Mouse (Mus musculus): ENCODE measurements at regions not wholly inside any gene's neighbourhood (a gene's known extent, or its start where the extent isn't known, plus 50 kb on each side); places are given as distances from the start of the nearest gene placed in this dataset.
A peak's percentile ranks its signal among the peaks of the same experiment; 100 is the strongest.

- Histone ChIP-seq H3K36me3 (replicated peaks in 1 of 2; ENCODE audit: control insufficient read depth in 1 of 2, insufficient read depth in 1 of 2, low read length in 1 of 2) (no peaks in the 10 kb centered on the region), H3K4me3 (replicated peaks in 1 of 3; ENCODE audit: low read depth in 2 of 3, low read length in 2 of 3, poor library complexity in 1 of 3) (no peak overlapping the region), H3K27me3 (replicated peaks) (no peaks in the 10 kb centered on the region), H3K4me2 (ENCODE audit: insufficient read depth, low read depth, poor library complexity, severe bottlenecking) (no peak overlapping the region), H3K27ac (ENCODE audit: insufficient read depth, low read depth) (no peak overlapping the region), H3K4me1 (ENCODE audit: control insufficient read depth in 1 of 2, insufficient read depth in 2 of 2) (peaks cover 0 to 7% of the 10 kb centered on the region in 2 experiments; a peak in 1 of 4 replicates), H3K9me3 (replicated peaks; ENCODE audit: low read length) (no peaks in the 10 kb centered on the region), H3K9ac (ENCODE audit: insufficient read depth, low read depth) (no peak overlapping the region), H3K79me2 (replicated peaks; ENCODE audit: control insufficient read depth, extremely low read depth, insufficient read depth, poor library complexity, severe bottlenecking) (no peaks in the 10 kb centered on the region)
- no peak for TF ChIP-seq UBTF (IDR thresholded peaks at IDR 0.05; ENCODE audit: low read depth, low read length)
- TF ChIP-seq MYC (IDR thresholded peaks at IDR 0.05; ENCODE audit: low read depth, low read length), result no peak
- TF ChIP-seq RAD21 (IDR thresholded peaks at IDR 0.05; ENCODE audit: low read depth, low read length), result peak; percentile 35
- peak in 1 of 2 experiments; percentile 23; a peak in 2 of 4 replicates for TF ChIP-seq CTCF (conservative IDR thresholded peaks at IDR 0.05 in 1 of 2, IDR thresholded peaks at IDR 0.05 in 1 of 2; ENCODE audit: low read depth in 2 of 2, low read length in 2 of 2)
- dilution Hi-C loops (cut with MboI; ENCODE audit: extremely low pct_ligation_motif_present, extremely low pct_unique_long_range_greater_than_20kb, low sequenced_read_pairs) (no loop called here), in situ Hi-C loops (cut with MboI; ENCODE audit: low pct_ligation_motif_present, low pct_unique_long_range_greater_than_20kb, low sequenced_read_pairs) (no loop called here)
- DNase-seq (ENCODE audit: extremely low read depth), result peak; percentile 2
Observed at GRCm38 (mm10) chr9:25896333-25896905, 415.1 kb downstream of the Eepd1 start.

Measured in CH12.LX (cell line).